Mouse (Mus musculus) urinary bladder, adult 2 months (tissue): ENCODE results near the gene Opcml. TPM values are rescaled to one million over a fixed set of nuclear protein-coding genes. Genes with fewer than 3 reads are reported as not detected.

Source experiments
- DNase-seq: peaks from one replicate; pipeline ENCODE4 v3.0.0; 2022; ENCODE audit warnings: low spot score
- polyA plus RNA-seq: library from polyadenylated mRNA; depleted of rRNA; stranded (reverse); fragments of >200 nt; gene quantifications from 2 replicates; pipeline ENCODE4 v1.2.3, GENCODE M21; 2012

The Opcml gene
- polyA plus RNA-seq, 1 experiment: 1.4 TPM

DNA sequence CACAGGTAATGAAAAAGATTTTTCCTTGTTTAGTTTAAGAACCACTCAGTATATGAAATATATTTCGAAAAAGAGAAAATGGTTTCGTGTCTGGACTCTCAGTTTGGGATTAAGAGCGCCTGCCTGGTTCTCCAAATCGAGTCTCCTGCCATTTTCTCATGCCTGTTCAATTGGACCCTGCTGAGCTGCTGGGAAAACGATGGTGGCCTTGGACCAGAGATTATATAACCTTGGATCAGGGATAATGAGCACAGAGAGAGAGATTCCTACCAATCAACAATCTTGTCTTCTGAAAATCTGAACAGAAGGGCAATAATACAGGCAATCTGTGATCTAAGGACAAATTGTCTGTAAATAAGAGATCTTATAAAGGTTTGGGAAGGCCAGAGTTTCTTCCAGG, 962.3 kb downstream of the Opcml start:
- no peak for DNase-seq

DNA sequence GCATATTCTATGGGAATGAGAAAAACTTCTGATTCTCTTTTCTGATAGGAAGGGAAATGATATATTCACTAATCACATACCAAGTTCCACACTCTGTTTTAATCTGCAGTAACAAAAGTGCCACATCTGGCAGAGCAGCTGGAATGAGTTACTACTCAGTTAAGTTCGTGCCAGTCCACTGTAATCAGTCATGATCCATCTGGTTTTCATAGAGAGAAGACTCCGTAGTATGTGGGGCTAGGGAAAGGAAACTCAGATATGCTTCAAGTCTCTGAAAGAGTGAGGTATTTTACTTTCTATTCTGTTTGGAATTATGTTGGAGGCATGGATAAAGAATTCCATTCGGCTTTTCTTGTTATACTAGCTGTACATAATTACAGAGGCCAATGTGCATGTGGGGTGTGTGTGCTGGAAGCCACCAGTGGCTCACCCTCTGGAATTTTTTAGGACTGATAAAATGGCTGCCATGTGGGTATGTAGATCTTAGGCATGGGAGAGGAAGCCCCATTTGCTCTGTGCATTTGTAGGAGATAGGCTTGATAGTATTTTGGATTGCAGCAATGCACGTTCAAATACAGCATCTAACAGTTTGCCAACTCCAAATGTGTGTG, 966.4 kb downstream of the Opcml start:
- no peak for DNase-seq

- no peak for DNase-seq
Measured at GRCm38 (mm10) chr9:28761460-28761859, 970.9 kb downstream of the Opcml start.

GRCm38 (mm10) chr9:28764149-28764548, 973.6 kb downstream of the Opcml start:
- DNase-seq: no peak

DNA sequence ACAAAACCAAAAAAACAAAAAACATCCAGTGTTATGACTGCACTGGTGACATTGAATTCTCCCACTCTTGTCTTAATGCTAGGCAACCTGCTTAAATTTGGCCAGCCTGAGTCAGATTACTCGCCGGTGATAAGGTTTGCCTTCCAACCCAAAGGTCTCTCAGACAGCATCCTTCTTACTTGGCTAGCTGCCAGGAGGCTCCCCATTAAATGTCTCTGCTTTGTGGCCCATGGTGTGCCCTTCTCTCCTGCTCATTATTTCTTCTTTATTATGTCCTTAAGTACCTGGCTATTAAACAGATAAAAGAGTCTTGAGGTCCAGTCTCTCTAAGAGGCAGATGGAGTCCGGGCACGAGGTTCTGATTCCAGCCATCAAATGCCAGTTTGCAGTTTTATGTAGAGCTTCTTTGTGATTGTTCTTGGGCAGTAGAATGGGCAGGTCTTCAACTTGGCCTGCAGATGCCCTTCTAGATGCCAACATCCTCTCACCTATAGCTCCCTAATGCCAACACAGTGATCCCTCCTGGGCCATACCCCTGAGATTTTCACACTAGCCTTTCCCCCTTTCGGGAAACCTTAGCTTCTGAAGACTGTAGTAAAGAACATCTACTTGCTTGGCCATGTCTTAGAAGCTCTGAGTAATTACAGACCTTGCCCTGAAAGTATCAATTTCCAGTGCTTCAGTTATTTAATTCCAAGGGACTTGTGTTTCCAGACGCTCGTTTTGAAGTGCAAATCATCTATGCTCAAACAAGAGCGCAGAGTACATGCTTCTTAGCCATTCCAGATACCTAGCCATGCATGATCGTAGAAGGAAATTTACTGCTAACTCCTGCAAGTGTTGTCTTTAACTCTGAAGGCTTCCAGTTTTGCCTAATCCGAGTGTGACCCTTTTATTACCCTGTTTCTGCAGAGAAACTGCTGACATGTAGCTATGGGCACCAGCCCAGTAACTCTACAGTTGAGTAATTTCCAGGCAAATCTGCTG, 986.2 kb downstream of the Opcml start:
- DNase-seq: no peak

- DNase-seq: no peak
Measured at GRCm38 (mm10) chr9:28783834-28784233, 993.3 kb downstream of the Opcml start.

DNA sequence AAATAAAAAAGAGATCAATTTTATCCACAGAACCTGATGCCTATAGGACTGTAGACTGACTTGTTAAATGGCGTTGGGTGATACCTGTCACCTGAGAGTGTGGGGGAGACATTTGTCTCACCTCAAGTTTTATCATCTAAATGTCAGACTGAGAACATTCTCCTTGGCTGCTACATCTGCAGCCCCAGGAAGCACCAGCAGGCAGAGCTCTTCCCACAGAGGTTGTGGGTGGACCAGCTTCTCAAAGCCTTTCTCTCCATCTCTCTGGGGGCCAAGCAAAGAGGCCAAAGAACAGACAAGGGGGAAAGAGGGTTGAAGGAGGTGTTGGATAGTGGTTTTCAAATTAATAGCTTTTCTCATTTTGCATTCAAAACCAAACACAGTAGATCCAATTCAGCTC, 998.9 kb downstream of the Opcml start:
- no peak for DNase-seq

GRCm38 (mm10) chr9:28800100-28800499, 1009.5 kb downstream of the Opcml start:
- DNase-seq: no peak

DNA sequence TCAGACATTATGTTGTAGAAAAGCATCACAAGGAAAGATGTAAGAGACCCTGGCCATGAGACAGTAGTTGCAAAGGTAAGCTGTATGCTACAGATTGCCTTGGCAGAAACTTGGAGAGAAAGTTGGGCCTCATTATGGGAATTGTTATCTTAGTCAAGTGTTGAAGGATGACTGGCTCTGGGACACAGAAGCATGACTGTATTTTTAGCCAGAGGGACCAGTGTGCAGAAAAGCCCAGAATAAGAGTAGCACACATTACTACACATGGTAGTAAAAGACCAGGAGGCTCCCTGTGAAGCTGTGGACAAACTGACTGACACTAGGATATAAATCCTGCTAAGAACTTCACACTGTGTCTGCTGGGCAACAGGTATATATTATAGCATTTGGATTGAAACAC, 1016.1 kb downstream of the Opcml start:
- no peak for DNase-seq

- DNase-seq: no peak
Measured at GRCm38 (mm10) chr9:28822060-28822459, 1031.5 kb downstream of the Opcml start.

- DNase-seq: no peak
Measured at GRCm38 (mm10) chr9:28822466-28822865, 1031.9 kb downstream of the Opcml start.

DNA sequence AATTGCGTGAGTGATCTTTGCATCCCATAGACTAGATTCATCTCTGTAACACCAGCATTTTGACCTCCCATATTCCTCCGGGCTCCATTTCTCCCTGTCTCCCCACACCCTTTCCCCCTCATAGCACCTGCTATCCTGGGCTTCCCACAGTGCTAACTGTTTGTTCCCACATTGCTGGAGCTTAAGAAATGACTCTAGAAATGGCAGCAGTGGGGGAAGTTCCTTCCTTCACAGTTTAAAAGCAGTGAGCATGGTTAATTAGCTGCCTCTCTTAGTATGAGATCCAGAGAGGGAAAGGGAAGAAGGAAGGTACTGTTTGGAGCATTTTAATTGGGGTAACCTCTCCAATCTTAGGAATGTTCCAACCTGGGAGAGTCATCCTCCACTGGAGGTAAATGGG, 1035.2 kb downstream of the Opcml start:
- DNase-seq: no peak

DNA sequence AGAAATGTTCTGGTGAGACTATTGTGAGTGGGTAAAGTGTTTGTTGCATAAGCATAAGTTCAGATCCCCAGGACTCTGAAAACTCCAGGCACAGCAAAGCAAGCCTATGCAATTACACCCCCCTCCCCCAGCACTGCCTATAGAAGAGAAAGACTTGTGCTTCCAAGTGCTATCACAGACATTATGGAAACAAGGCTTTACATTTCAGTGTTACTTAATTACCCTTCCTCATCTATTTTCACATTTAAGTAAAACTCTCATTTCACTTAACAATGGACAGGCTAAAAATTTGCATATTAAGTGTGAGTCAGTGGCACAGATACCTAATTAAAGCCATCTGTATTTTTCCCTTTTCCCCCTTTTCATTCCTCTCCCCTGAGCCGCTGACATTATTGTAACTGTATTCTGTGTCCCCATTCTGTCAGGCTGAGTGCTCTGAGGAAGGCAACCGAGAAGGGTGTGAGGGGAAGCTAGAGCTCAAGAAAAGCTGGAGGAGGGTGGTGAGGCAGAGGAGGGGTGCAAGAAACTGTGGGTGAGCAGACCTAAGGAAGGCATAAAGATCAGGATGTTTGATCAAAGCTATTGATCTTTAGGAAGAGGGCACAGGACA, 1055.5 kb downstream of the Opcml start:
- no peak for DNase-seq

DNA sequence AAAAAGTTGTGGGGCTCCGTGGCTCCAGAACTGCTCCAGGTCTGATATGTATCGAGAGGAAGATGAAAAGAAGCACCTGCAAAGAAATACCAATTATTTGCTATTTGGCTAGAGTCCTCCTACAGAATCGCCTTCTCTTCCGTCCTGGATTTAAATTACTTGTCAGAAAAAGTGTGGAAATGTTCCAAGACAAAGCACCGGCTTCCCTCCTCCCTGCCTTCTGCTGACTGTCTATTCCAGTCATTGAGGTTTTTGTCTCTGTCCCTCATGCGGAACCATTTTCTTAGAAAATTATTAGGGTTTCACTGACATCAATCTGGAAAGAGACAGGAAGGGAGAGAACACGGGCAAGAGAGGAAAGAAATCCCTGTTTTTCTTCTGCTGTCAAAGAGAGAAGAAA, 1065.3 kb downstream of the Opcml start:
- DNase-seq: no peak

GRCm38 (mm10) chr9:28861983-28862382, 1071.4 kb downstream of the Opcml start:
- DNase-seq: no peak

DNA sequence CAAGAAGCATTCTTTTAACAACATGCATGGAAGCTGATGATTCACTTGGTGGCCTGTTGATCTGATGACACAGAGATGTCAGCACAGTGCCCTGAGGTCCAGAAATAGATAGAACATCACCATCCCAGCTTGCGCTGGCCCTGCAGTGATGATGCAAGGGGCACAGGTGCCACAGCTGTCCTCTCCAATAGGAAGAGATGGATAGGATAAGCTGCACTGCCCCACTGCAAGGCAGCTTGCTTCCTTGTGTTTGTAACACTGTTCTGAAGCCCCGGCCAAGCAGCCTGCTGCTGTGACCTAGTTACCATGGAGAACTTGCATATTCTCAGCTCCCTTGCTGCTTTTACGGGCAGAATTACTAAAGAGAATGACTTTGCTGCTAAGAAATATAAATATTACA, 1076.7 kb downstream of the Opcml start:
- DNase-seq: no peak

DNA sequence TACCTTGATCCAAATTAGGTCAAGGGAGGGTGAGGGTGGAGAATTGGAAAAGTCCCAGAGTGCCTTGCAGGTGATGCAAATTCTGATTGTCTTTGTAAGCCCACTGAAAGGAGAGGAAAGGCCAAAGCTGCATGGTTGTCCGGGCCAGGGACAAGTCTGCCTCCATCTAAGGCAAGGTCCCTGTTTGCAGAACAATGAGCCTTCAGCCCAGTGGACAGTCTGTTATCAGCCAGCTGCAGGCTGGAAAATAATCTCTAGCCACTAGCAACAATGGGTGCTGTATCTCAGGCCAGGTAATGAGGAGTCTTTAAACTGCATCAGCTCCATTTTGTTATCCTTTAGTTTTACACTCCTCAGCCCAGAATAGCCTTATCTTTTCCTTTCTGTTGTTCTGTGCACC, 1079.9 kb downstream of the Opcml start:
- DNase-seq: no peak

GRCm38 (mm10) chr9:28882566-28882965, 1092.0 kb downstream of the Opcml start:
- no peak for DNase-seq

DNA sequence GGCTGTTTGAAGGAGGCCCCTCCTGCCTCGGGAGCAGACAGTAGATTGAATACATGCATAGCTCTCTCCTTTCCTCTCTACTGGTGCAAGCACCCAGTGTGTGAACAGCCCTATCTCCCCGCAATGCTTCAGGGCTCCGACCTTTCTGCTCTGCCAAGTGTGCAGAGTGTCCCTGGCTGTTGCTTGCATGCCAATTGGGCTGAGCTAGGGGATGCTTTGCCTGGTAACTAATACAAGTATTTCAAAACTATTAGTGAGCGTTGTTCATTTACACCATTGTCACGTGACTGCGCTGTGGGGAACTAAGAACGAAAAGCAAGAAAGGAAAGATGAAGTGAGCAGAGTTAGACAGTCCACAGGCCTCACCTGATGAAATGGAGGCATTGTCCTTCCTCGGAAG, 1101.0 kb downstream of the Opcml start:
- DNase-seq: no peak

DNA sequence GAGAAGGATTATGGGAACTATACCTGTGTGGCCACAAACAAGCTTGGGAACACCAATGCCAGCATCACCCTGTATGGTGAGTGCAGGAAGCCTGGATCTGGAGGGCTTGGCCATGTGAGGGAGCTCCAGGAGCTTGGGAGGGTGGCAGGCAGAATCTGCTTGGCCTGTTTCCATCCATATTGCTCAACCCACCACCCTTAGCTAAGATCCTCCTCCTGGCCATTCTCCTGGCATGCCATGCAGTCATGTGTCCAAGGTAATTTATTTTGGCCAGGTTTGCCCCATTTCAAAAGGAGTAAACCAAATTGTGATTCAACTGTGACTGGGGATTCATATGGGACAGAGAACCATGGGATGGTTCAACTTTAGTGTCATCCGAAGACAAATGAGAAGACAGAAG, 1112.7 kb downstream of the Opcml start:
- no peak for DNase-seq

GRCm38 (mm10) chr9:28909738-28910137, 1119.2 kb downstream of the Opcml start:
- no peak for DNase-seq

GRCm38 (mm10) chr9:28911571-28912185, 1121.1 kb downstream of the Opcml start:
- DNase-seq: no peak
